Mouse (Mus musculus): ENCODE results near the gene 1700025G04Rik. TPM values are rescaled to one million over a fixed set of nuclear protein-coding genes. Genes with fewer than 3 reads are reported as not detected.
A peak's percentile ranks its signal among the peaks of the same experiment; 100 is the strongest.

The 1700025G04Rik gene
- polyA plus RNA-seq, 1 experiment from 2014 or later: 20.6 TPM

- Histone ChIP-seq H3K9me3 (ENCODE audit: control insufficient read depth, low read length) (no peaks in the 10 kb centered on the region), H3K36me3 (ENCODE audit: control insufficient read depth, insufficient read depth, low read length) (no peaks in the 10 kb centered on the region), H3K4me3 (ENCODE audit: low read depth, low read length) (no peak overlapping the region), H3K27ac (replicated peaks) (no peak overlapping the region), H3K9ac (ENCODE audit: low read length) (no peak overlapping the region), H3K4me2 (replicated peaks; ENCODE audit: low read depth) (no peak overlapping the region), H3K27me3 (ENCODE audit: control insufficient read depth, insufficient read depth, low read length) (no peaks in the 10 kb centered on the region), H3K4me1 (replicated peaks; ENCODE audit: control insufficient read depth, insufficient read depth) (0 out of 2 replicates have a peak, but pooled peaks cover 2% of the 10 kb centered on the region)
- WGBS: 35% methylated on average over 5 of the region's 5 CpGs
- TF ChIP-seq EP300 (optimal IDR thresholded peaks at IDR 0.05): no peak
- TF ChIP-seq CTCF (IDR thresholded peaks at IDR 0.05; ENCODE audit: low read depth): peak; percentile 33; the same call in 1 of the 2 replicates
- DNase-seq (ENCODE audit: low spot score) (no peak), ATAC-seq (ENCODE audit: low FRiP score, low TSS enrichment) (peak; percentile 61; the same call in 1 of the 2 replicates)
Measured at GRCm38 (mm10) chr1:152019196-152019595, 70.7 kb downstream of the 1700025G04Rik start.

- no peak for ATAC-seq (ENCODE audit: low FRiP score, low TSS enrichment)
- no peak overlapping the region for H3K4me2 ChIP-seq (replicated peaks; ENCODE audit: low read depth)
- WGBS: 73% methylated on average over 3 of the region's 3 CpGs
Measured at GRCm38 (mm10) chr1:152018322-152018721, 71.6 kb downstream of the 1700025G04Rik start.

GRCm38 (mm10) chr1:152016663-152017062, 73.3 kb downstream of the 1700025G04Rik start:
- no peak for TF ChIP-seq CTCF (IDR thresholded peaks at IDR 0.05; ENCODE audit: low read depth)
- no peak for TF ChIP-seq EP300 (optimal IDR thresholded peaks at IDR 0.05)
- WGBS: 91% methylated on average over 3 of the region's 3 CpGs
- H3K4me1 ChIP-seq (replicated peaks; ENCODE audit: control insufficient read depth, insufficient read depth): no peaks in the 10 kb centered on the region
- DNase-seq (ENCODE audit: low spot score) (no peak), ATAC-seq (ENCODE audit: low FRiP score, low TSS enrichment) (no peak)
- H3K27me3 ChIP-seq (ENCODE audit: control insufficient read depth, insufficient read depth, low read length): no peaks in the 10 kb centered on the region
- H3K9ac ChIP-seq (ENCODE audit: low read length): no peak overlapping the region
- no peaks in the 10 kb centered on the region for H3K9me3 ChIP-seq (ENCODE audit: control insufficient read depth, low read length)
- H3K4me3 ChIP-seq (ENCODE audit: low read depth, low read length): no peak overlapping the region
- no peak overlapping the region for H3K27ac ChIP-seq (replicated peaks)
- H3K36me3 ChIP-seq (ENCODE audit: control insufficient read depth, insufficient read depth, low read length): no peaks in the 10 kb centered on the region
- no peak overlapping the region for H3K4me2 ChIP-seq (replicated peaks; ENCODE audit: low read depth)

More at GRCm38 (mm10) chr1:152018322-152018721, 71.6 kb downstream of the 1700025G04Rik start:
- H3K27ac ChIP-seq (replicated peaks): no peak overlapping the region
- TF ChIP-seq EP300 (optimal IDR thresholded peaks at IDR 0.05) (no peak), CTCF (IDR thresholded peaks at IDR 0.05; ENCODE audit: low read depth) (no peak)
- no peak overlapping the region for H3K9ac ChIP-seq (ENCODE audit: low read length)
- no peaks in the 10 kb centered on the region for H3K36me3 ChIP-seq (ENCODE audit: control insufficient read depth, insufficient read depth, low read length)
- no peak for DNase-seq (ENCODE audit: low spot score)
- H3K9me3 ChIP-seq (ENCODE audit: control insufficient read depth, low read length): no peaks in the 10 kb centered on the region
- H3K27me3 ChIP-seq (ENCODE audit: control insufficient read depth, insufficient read depth, low read length): no peaks in the 10 kb centered on the region
- no peak overlapping the region for H3K4me3 ChIP-seq (ENCODE audit: low read depth, low read length)
- no peaks in the 10 kb centered on the region for H3K4me1 ChIP-seq (replicated peaks; ENCODE audit: control insufficient read depth, insufficient read depth)

- no peaks in the 10 kb centered on the region for H3K27me3 ChIP-seq (ENCODE audit: control insufficient read depth, insufficient read depth, low read length)
- H3K4me1 ChIP-seq (replicated peaks; ENCODE audit: control insufficient read depth, insufficient read depth): no peaks in the 10 kb centered on the region
- no peaks in the 10 kb centered on the region for H3K9me3 ChIP-seq (ENCODE audit: control insufficient read depth, low read length)
- DNase-seq (ENCODE audit: low spot score): no peak
- TF ChIP-seq CTCF (IDR thresholded peaks at IDR 0.05; ENCODE audit: low read depth) (no peak), EP300 (optimal IDR thresholded peaks at IDR 0.05) (no peak)
- no peaks in the 10 kb centered on the region for H3K36me3 ChIP-seq (ENCODE audit: control insufficient read depth, insufficient read depth, low read length)
- H3K9ac ChIP-seq (ENCODE audit: low read length): no peak overlapping the region
- no peak overlapping the region for H3K27ac ChIP-seq (replicated peaks)
- no peak overlapping the region for H3K4me2 ChIP-seq (replicated peaks; ENCODE audit: low read depth)
- 79% methylated on average over 7 of the region's 7 CpGs for WGBS
- no peak for ATAC-seq (ENCODE audit: low FRiP score, low TSS enrichment)
- no peak overlapping the region for H3K4me3 ChIP-seq (ENCODE audit: low read depth, low read length)
Measured at GRCm38 (mm10) chr1:152015555-152016125, 74.3 kb downstream of the 1700025G04Rik start.

- Histone ChIP-seq H3K4me1 (replicated peaks; ENCODE audit: control insufficient read depth, insufficient read depth) (no peaks in the 10 kb centered on the region), H3K27me3 (ENCODE audit: control insufficient read depth, insufficient read depth, low read length) (no peaks in the 10 kb centered on the region), H3K4me3 (ENCODE audit: low read depth, low read length) (no peak overlapping the region), H3K36me3 (ENCODE audit: control insufficient read depth, insufficient read depth, low read length) (no peaks in the 10 kb centered on the region), H3K27ac (replicated peaks) (no peak overlapping the region), H3K4me2 (replicated peaks; ENCODE audit: low read depth) (no peak overlapping the region), H3K9me3 (ENCODE audit: control insufficient read depth, low read length) (no peaks in the 10 kb centered on the region), H3K9ac (ENCODE audit: low read length) (no peak overlapping the region)
- TF ChIP-seq CTCF (IDR thresholded peaks at IDR 0.05; ENCODE audit: low read depth): no peak
- TF ChIP-seq EP300 (optimal IDR thresholded peaks at IDR 0.05): no peak
- WGBS: 96% methylated on average over 5 of the region's 5 CpGs
- no peak for DNase-seq (ENCODE audit: low spot score)
- ATAC-seq (ENCODE audit: low FRiP score, low TSS enrichment): no peak
Measured at GRCm38 (mm10) chr1:152011741-152012140, 78.2 kb downstream of the 1700025G04Rik start.

GRCm38 (mm10) chr1:152010251-152010980, 79.5 kb downstream of the 1700025G04Rik start:
- peaks cover 3% of the 10 kb centered on the region; the same call in 1 of the 2 replicates for H3K36me3 ChIP-seq (ENCODE audit: control insufficient read depth, insufficient read depth, low read length)
- TF ChIP-seq EP300 (optimal IDR thresholded peaks at IDR 0.05) (no peak), CTCF (IDR thresholded peaks at IDR 0.05; ENCODE audit: low read depth) (no peak)
- ATAC-seq (ENCODE audit: low FRiP score, low TSS enrichment) (no peak), DNase-seq (ENCODE audit: low spot score) (no peak)
- 85% methylated on average over 13 of the region's 13 CpGs for WGBS
- H3K9ac ChIP-seq (ENCODE audit: low read length): no peak overlapping the region
- H3K27ac ChIP-seq (replicated peaks): no peak overlapping the region
- no peaks in the 10 kb centered on the region for H3K27me3 ChIP-seq (ENCODE audit: control insufficient read depth, insufficient read depth, low read length)
- no peak overlapping the region for H3K4me3 ChIP-seq (ENCODE audit: low read depth, low read length)
- no peak overlapping the region for H3K4me2 ChIP-seq (replicated peaks; ENCODE audit: low read depth)
- no peaks in the 10 kb centered on the region for H3K4me1 ChIP-seq (replicated peaks; ENCODE audit: control insufficient read depth, insufficient read depth)
- H3K9me3 ChIP-seq (ENCODE audit: control insufficient read depth, low read length): no peaks in the 10 kb centered on the region
